8 mouse cellular contexts compared by ENCODE assay signal in the genomic region with DNA sequence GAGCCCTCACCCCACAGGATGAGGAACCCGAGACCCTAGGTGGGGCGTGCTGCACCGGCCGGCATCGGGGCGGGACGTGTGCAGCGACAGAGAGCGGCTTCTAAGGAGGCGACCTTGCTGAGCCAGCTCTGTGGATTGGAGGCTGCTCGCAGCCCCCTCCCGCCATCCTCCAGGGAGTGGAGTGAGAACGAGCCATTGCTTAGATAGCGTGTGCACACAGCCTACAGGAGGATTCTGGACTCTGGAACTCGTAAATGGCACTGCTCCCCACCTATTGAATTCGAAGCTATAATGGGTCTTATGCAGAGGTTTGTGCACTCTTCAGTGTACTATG. TPM values are rescaled to one million over a fixed set of nuclear protein-coding genes. Genes with fewer than 3 reads are reported as not detected.
DNase-seq lines count a peak whose midpoint lies in the region; ATAC-seq and TF ChIP-seq lines count a peak whose summit lies in the region.

TSS of gene Katnal1 (minus strand) at position 205 of the 334 bp plus-strand sequence.

- H3K4me1 ChIP-seq in forebrain, embryonic 11.5 days (replicated peaks; ENCODE audit: control insufficient read depth, insufficient read depth, low read length) = no peaks in the 10 kb centered on the region; the same call in 1 of the 2 replicates
- H3K4me1 ChIP-seq in neural tube, embryonic 14.5 days (ENCODE audit: control insufficient read depth, insufficient read depth, low read length) = peaks cover 3% of the 10 kb centered on the region; the same call in 1 of the 2 replicates

- H3K79me3 ChIP-seq in C2C12 (ENCODE audit: low read depth) = no peaks in the 10 kb centered on the region

- no peak for TF ChIP-seq CTCF in gastrocnemius, adult 2 months (IDR thresholded peaks at IDR 0.05)
- no peak for TF ChIP-seq CTCF in C2C12 (IDR thresholded peaks at IDR 0.05; ENCODE audit: control insufficient read depth, insufficient read depth, insufficient read length)

- no peaks in the 10 kb centered on the region for H3K36me3 ChIP-seq in C2C12 (ENCODE audit: control insufficient read depth, insufficient read depth)
- no peaks in the 10 kb centered on the region for H3K36me3 ChIP-seq in forebrain, embryonic 11.5 days (ENCODE audit: control insufficient read depth, insufficient read depth, low read length)
- no peaks in the 10 kb centered on the region for H3K36me3 ChIP-seq in neural tube, embryonic 14.5 days (ENCODE audit: control insufficient read depth, insufficient read depth, low read length)

- H3K27ac ChIP-seq in gastrocnemius, adult 2 months = peak within 1 kb of the TSS; percentile 97
- H3K27ac ChIP-seq in forebrain, embryonic 11.5 days (ENCODE audit: low read depth, low read length) = peak within 1 kb of the TSS; percentile 95
- H3K27ac ChIP-seq in neural tube, embryonic 14.5 days (ENCODE audit: low read depth, low read length) = peak within 1 kb of the TSS; percentile 94

- peak within 1 kb of the TSS; percentile 91 for H3K4me3 ChIP-seq in gastrocnemius, adult 2 months
- peak within 1 kb of the TSS; percentile 52 for H3K4me3 ChIP-seq in C2C12 (ENCODE audit: insufficient read depth, poor library complexity, severe bottlenecking)
- peak within 1 kb of the TSS; percentile 80 for H3K4me3 ChIP-seq in forebrain, embryonic 11.5 days (ENCODE audit: low read depth, low read length)
- H3K4me3 ChIP-seq in neural tube, embryonic 14.5 days (ENCODE audit: low read depth, low read length) = peak within 1 kb of the TSS; percentile 87

- peaks cover 24% of the 10 kb centered on the region for H3K79me2 ChIP-seq in C2C12 (ENCODE audit: control insufficient read depth, insufficient read depth)

- peak within 1 kb of the TSS; percentile 94 for H3K9ac ChIP-seq in forebrain, embryonic 11.5 days (ENCODE audit: low read length)
- peak within 1 kb of the TSS; percentile 81 for H3K9ac ChIP-seq in neural tube, embryonic 14.5 days (replicated peaks; ENCODE audit: low read depth, low read length)

- WGBS in forebrain, embryonic 11.5 days = 2% methylated on average over 16 of the region's 16 CpGs
- 1% methylated on average over 16 of the region's 16 CpGs for WGBS in neural tube, embryonic 14.5 days

- H3K27me3 ChIP-seq in C2C12 (ENCODE audit: control insufficient read depth, insufficient read depth, insufficient read length) = no peaks in the 10 kb centered on the region
- no peaks in the 10 kb centered on the region for H3K27me3 ChIP-seq in forebrain, embryonic 11.5 days (ENCODE audit: control insufficient read depth, insufficient read depth, low read length)
- H3K27me3 ChIP-seq in neural tube, embryonic 14.5 days (ENCODE audit: control insufficient read depth, insufficient read depth, low read length) = no peaks in the 10 kb centered on the region

- no peak for ATAC-seq in forebrain, embryonic 11.5 days (replicated peaks; ENCODE audit: low FRiP score)
- ATAC-seq in neural tube, embryonic 14.5 days (ENCODE audit: low read depth) = no peak; the same call in 1 of the 2 replicates

- intact Hi-C loops in gastrocnemius, adult 2 months (cut with DNase I) = loop anchor here (5.0 kb wide), 1 partner anchor 123 kb away; no protein-coding TSS in a partner anchor
- intact Hi-C loops in left cerebral cortex, postnatal 14 days (cut with DNase I) = no loop called here

- peak within 1 kb of the TSS; percentile 69 for H3K4me2 ChIP-seq in forebrain, embryonic 11.5 days (ENCODE audit: low read depth, low read length, severe bottlenecking)
- H3K4me2 ChIP-seq in neural tube, embryonic 14.5 days (ENCODE audit: low read depth, low read length) = peak within 1 kb of the TSS; percentile 64

- no peaks in the 10 kb centered on the region for H3K9me3 ChIP-seq in forebrain, embryonic 11.5 days (ENCODE audit: control insufficient read depth, low read length)
- no peaks in the 10 kb centered on the region for H3K9me3 ChIP-seq in neural tube, embryonic 14.5 days (ENCODE audit: control insufficient read depth, low read length)

- no peak for DNase-seq in gastrocnemius, adult 2 months
- DNase-seq in gastrocnemius, adult 18-20 months (ENCODE audit: low spot score) = no peak
- DNase-seq in forebrain, embryonic 11.5 days (ENCODE audit: low spot score) = no peak
- no peak for DNase-seq in left cerebral cortex, postnatal 14 days (ENCODE audit: low spot score in 2 of 2)
- DNase-seq in right cerebral cortex, postnatal 10 days (ENCODE audit: low spot score in 2 of 2) = no peak
- DNase-seq in cerebellum, adult 18-20 months = no peak

- H3ac ChIP-seq in C2C12 (ENCODE audit: control insufficient read depth, insufficient read length, low read depth) = peak within 1 kb of the TSS; percentile 72

TF ChIP-seq in C2C12, 6 proteins besides CTCF, POLR2A, EP300 and RAD21:
- TF ChIP-seq CEBPB (IDR thresholded peaks at IDR 0.05; ENCODE audit: low read depth) = no peak
- no peak for TF ChIP-seq MAX (IDR thresholded peaks at IDR 0.05)
- no peak for TF ChIP-seq FOSL1 (IDR thresholded peaks at IDR 0.05; ENCODE audit: insufficient read depth, low read length, poor library complexity, severe bottlenecking)

RNA-seq across cellular contexts. Expression of gene Katnal1, which starts in this region (rescaled TPM):
- total RNA-seq in gastrocnemius, adult 2 months (2021) = 1 to 10 TPM; 4.2 to 5.6 TPM
- total RNA-seq in gastrocnemius, adult 18-20 months (2021) = 1 to 10 TPM; 4.5 to 6.0 TPM
- 8.2 TPM for polyA plus RNA-seq in C2C12 (2012; fragmentation: generic; extraction: Trizol)
- 34.0 and 37.0 TPM in 2 replicates for polyA plus RNA-seq in forebrain, embryonic 11.5 days (2014; fragmentation: Nextera tagmentation; extraction: Ambion mirVana)
- 10 to 100 TPM; 55.4 to 56.9 TPM for total RNA-seq in left cerebral cortex, postnatal 14 days (2021)
- 42.3 and 44.5 TPM in 2 replicates for polyA plus RNA-seq in neural tube, embryonic 14.5 days (2014; fragmentation: Nextera tagmentation; extraction: Ambion mirVana)

Comparison
In these comparisons a context has a peak if more than half of its experiments do, and no peak if none do; other contexts are left out.
1. RNA of gene Katnal1 (total RNA-seq): 55.4 to 56.9 TPM in left cerebral cortex, postnatal 14 days; 4.5 to 6.0 TPM in gastrocnemius, adult 18-20 months and 4.2 to 5.6 TPM in gastrocnemius, adult 2 months; every median in the first group is over 4 times any median in the second.
2. Peak in every context shown above with its lines, with median percentiles within 50 percentile points of each other: H3K27ac ChIP-seq and H3K4me3 ChIP-seq.